Mouse (Mus musculus): ENCODE measurements at regions not wholly inside any gene's neighbourhood (a gene's known extent, or its start where the extent isn't known, plus 50 kb on each side); places are given as distances from the start of the nearest gene placed in this dataset.

DNA sequence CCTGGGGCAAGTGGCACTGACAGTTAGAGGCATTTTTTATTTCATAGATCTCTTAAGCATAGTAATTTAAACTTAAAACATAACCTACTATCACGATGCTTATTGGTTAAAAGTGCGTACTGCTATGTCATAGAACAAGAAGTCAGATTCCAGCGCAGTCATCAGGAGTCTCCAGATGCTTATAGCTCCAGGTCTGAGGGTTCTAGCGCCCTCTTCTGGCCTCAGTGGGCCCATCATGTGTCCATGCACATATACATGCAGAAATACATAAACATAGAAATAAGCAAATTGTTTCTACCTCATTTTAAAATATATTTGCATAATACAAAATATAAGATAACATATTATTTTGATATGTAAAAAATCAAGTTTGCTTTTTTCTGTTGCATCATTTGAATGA is 1002.8 kb upstream of the Adgrl2 start:
- no peak for DNase-seq (ENCODE audit: low spot score in 2 of 2)

DNA sequence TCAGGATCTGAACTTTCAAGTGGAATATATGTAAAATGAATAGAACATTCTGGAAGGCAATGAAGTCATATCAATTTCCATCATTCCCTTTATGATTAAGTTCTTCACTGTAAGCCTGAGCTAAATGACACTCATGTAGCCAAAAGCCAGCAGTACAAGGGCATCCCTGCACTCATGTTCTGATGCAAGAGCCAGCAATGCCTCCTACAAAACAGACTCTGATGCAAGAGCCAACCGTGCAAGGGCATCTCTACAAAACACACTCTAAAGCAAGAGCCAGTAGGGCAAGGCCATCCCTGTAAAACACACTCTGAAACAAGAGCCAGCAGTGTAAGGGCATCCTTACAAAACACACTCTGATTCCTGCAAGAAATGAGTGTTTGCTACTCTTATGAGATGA is 997.4 kb upstream of the Adgrl2 start:
- no peak for DNase-seq (ENCODE audit: low spot score in 2 of 2)

DNA sequence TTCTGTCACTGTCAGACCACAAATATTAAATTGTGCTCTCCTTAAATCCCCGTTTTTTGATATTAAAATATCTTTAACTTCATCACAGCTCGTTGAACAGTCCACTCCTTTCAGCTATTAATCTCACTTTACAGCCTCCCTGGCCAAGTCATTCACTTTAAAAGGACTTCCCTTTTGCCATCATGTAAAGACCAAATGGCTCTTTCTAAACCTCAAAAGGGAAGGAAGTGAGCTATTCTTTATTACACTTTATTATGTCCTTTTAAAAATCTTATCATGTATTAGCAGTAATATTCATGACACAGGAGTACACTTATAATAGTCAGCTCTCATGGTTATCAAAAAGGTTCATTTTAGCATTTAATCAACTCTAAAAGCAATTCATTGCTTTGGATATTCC is 966.6 kb upstream of the Adgrl2 start:
- DNase-seq (ENCODE audit: low spot score in 2 of 2), result no peak

DNA sequence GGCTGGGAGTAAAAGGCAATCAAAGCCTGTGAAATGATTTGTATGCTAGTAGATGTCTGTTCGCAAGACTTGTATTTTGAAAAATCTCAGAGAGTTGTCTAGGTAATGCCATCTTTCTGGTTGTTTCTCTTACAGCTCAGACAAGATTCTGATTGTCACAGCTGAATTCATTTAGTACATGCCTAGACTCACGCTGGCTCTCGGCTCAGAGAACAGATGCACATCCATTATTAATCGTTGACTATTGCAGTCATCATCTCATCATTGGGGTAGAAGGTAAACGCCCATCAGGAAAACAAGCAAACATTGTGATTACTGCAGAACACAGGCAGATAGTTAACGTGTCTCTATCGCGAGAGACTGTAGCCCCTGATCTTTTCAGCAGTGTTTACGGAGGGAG is 945.8 kb upstream of the Adgrl2 start:
- DNase-seq (ENCODE audit: low spot score in 2 of 2), result no peak

DNA sequence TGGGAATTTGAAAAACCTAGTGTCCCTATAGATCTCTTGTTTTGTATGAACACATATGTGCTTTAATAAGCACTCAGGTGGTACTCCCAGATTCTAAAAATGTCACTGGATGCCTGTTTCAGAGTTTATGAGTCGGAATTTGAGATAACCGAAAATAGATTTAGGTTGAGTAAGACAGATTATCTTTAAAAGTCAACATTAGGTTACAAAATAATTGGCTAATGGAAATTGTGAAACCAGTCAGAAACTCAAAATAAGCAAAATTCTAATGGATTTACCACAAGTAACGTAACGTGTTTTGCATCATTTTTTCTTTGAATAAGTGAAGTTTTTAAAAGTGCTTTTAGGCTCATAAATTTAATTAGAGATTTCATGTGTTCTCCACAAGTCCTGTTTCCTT is 944.5 kb upstream of the Adgrl2 start:
- no peak for DNase-seq (ENCODE audit: low spot score in 2 of 2)

DNA sequence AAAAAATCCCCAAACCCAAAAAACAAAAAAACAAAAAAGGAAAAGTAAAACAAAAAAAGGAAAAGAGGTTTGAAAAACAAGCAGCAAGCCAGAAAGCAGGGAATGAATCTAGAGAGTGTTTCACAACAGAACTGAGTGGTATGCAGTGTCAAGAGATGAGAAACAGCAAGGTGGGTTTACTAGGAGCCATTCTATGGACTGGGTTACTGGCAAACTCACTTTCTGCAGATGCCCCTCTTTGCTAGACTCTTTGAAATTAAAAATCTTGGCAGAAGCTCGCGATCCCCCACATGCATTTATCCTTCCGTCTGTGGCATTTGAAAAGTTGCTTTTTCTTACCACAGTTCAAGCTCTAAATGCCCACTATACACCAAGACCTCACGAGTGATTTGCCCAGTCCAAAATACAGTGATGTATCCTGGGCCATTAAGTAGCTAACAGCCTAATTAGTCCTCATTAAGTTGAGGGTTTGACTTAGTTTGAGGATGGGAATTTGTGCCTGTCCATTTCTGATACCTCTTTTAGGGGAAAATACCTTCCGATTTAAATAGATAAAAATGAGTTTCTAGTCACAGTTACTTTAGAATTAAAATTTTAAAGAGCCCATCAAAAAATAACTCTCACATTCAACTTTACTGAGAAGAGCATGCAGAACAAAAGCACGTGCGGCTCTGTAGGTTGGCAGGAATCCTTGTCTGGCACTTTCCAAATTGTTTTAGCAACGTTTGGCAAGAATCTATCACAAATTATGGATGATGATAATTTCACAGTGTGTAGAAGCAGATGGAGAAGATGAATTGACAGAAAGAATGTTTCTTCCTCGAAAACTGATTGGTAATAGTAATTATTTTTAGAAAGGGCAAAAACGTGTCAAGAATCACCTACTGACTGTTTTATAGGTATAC is 938.4 kb upstream of the Adgrl2 start:
- no peak for DNase-seq (ENCODE audit: low spot score in 2 of 2)

DNA sequence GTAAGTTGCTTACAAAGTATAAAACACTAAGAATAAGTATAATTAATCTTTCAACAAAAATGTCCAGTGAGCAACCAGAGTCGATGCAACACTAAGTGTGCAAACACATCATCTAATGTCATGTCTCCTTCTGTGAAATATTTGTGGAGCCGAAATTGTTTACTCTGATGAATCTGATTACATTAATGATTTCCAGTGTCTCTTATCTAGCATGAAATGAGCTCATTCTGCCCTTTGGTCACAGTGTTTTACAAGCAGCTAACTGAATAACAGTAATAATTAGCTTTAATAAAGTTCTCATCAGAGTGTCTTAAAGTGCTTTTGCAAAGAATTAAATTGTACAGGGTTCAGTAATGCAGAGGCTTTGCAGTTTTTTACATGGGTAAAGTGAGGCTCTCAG is 929.9 kb upstream of the Adgrl2 start:
- DNase-seq (ENCODE audit: low spot score in 2 of 2), result no peak

DNA sequence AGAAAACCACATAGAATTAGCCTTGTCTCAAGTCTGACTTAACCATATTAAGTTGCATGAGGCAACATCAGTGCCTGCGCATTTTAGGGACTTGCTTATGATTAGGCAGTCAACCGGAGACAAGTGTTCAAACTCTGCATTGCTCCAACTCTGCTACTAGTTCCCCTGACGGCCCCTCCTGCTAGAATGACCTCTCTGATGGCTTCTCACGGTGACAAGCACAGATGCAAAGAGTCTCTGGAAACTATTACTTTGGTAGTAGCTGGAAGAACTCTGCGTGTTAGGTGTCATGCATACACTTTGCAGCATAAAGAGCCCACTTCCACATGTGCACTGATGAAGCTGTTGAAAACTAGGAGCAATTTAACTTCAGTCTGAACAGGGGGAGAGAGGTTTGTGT is 927.8 kb upstream of the Adgrl2 start:
- DNase-seq (ENCODE audit: low spot score in 2 of 2), result no peak

DNA sequence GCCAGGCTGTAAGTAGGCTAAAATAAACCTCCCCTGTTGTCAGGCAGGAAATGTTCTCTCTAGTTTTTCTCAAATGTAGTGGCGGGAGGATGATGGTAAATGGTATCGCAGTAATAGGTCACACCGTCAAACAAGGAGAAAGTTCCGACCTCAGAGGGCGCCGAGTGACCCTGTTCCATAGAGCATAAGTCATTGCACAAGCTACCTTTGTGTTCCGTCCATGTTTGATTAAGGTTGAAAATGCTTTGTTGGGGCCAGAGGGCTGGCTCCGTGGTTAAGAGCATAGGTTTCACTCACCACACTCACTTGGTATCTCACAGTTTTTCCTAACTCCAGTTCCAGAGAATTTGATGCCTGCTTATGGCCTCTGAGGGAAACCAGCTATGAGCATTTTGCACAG is 920.4 kb upstream of the Adgrl2 start:
- no peak for DNase-seq (ENCODE audit: low spot score in 2 of 2)

DNA sequence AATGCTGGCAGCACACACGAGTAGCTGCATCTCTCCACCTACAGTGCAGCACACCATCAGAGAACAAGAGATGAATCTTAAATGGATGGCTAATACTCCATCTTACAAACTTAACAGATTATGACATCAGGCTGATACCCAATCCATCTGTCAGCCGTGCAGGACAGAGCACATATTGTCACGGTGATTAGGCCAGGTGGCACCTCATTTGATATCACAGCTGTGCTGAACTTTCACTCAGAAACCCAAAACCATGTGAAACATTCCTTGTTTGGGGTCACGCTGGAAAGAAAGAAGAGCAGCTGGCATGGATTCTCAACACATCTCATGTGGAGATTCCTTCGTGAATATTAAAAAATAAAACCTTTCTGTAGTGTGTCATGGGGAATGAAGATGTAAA is 911.4 kb upstream of the Adgrl2 start:
- no peak for DNase-seq (ENCODE audit: low spot score in 2 of 2)

DNA sequence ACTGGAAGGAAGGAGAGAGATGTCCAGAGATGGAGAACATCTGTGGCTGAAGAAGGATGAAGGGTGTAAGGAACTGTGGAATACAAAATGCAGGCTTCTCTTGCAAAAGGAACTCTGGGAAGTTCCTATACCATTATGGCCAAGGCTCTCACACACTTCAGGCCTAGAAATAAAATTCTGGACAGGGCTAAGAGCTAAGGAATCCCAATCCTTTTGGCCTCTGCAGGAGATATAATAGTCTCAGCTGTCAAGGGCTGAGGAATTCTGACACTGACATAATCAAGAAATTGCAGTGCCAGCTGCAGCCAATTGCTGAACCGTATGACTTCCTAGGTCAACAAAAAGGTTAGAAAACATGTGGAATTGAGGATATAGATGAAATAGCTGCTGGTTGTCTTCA is 886.2 kb upstream of the Adgrl2 start:
- DNase-seq (ENCODE audit: low spot score in 2 of 2), result no peak

DNA sequence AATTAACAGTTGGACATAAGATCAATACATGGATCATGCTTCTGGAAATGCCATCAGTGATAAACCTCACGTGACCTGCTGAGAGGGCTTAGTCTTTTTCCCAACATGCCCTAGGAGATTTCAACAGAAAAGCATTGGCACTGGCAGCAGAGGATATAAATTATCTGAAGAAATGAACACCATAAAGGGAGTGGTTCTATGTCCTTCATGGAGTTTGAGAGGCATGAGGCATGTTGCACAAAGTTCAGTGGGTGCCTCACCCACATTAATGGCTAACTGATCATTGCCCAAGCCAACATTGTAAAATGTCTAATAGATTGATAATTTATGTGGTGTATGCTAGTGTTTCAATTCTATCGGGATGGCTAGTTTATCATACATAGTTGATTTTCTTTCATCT is 875.6 kb upstream of the Adgrl2 start:
- DNase-seq (ENCODE audit: low spot score in 2 of 2), result no peak

DNA sequence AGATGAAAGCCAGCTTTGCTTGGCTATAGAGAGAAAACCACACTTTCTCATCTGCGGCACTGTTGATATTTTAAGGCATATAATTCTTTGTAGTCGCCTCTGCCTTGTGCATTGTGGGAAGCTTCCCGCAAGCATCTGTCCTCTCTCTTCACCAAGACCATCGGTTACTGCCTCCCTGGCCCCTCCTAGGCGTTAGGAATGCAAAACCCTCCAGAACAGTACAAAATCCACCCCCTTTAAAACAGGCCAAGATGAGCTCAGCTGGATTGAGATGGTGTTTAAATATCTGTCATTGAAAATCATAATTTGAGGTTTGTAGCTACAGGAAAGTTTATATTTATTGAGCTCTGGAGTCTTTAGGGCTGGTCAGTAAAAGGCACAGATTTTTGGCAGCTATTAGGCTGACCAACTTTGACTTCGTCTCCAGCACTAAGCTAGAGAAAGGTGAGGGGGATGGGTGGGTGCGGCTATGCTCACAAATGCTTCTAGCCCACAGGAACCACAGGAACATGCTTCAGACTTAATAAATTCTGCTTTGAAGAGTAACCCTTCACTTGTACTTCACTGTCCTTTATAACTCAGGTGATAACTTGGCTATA is 856.7 kb upstream of the Adgrl2 start:
- no peak for DNase-seq (ENCODE audit: low spot score in 2 of 2)

DNA sequence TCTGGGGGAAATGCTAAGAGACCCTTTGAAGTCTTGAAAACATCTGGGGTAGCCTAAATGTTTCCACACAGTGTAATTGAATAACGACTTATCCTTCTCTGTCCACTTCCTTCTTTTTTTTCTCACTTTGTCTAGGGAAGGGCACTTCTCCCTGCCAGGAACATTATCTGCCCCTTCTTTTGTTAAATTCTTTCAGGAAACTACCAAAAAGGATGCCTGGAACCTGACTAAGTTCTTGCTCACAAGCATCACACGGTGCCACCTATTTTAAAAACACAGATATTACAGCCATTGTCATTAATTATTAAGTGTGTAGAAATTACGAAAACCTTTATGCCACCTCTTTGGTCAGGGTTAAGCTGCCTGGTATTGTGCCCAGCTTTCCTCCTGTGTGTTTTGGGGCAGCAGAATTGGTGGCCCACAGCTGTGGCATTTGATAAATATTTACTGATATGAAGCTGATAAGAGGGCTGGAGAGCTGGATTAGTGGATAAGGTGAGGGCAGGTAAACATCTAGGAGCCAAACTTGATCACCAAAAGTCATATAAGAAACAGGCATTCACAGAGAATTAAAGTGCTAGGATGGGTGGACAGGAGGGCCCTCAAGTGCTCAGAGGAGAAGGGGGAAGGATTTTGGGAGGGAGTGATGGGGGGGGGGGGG is 855.6 kb upstream of the Adgrl2 start:
- DNase-seq (ENCODE audit: low spot score in 2 of 2), result no peak

DNA sequence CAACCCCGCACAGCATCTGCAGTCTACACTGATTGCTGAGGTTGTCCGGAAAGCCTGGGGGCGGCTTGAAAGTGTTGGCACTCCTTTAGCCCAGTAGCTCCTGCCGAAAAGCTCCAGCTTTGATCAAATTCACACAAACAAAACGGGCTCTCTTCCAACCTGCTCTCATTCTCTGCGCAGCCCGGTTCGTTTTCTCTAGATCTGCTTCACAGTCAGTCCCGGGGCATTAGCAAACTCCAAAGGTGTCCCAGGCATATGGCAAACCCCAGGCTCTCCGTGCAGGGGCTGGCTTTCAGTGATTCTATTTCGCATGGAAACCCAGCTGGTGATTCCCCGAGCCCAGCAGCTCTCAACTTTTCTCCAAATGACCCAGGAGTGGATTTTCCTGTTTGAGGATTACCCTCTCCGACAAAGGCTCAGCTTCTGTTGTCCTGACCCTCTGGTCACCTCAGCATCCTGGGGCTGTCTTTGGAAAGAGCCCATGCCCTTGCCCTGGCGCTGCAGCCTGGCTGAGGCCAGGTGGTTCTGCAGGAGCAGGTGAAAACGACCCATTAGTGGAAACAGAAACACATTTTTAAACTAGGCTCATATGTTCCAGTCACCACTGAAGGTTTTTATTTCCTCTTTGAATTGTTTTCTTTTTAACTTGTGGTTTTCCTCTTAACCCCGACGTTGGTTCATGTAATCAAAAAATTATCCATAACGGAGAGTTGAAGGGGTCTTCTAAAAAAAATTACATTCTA is 854.9 kb upstream of the Adgrl2 start:
- no peak for DNase-seq (ENCODE audit: low spot score in 2 of 2)

DNA sequence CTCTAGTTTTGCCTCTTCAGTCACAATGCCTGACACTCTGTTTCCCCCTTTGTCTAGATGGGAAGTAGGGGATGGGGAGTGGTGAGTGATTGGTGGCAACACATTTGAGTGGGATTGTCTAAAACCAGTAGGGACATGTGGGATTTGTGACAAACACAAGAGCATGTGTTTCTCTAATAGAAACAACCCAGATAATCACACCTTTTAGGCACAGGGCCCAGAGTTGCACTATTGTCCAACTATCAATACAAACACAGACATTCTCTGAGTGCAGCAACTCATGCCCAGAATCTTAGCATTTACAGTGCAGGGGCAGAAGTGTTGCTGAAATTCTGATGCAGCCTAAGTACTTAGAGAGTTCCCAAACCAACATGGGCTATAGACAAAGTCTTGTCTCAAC is 847.6 kb upstream of the Adgrl2 start:
- DNase-seq (ENCODE audit: low spot score in 2 of 2), result no peak

DNA sequence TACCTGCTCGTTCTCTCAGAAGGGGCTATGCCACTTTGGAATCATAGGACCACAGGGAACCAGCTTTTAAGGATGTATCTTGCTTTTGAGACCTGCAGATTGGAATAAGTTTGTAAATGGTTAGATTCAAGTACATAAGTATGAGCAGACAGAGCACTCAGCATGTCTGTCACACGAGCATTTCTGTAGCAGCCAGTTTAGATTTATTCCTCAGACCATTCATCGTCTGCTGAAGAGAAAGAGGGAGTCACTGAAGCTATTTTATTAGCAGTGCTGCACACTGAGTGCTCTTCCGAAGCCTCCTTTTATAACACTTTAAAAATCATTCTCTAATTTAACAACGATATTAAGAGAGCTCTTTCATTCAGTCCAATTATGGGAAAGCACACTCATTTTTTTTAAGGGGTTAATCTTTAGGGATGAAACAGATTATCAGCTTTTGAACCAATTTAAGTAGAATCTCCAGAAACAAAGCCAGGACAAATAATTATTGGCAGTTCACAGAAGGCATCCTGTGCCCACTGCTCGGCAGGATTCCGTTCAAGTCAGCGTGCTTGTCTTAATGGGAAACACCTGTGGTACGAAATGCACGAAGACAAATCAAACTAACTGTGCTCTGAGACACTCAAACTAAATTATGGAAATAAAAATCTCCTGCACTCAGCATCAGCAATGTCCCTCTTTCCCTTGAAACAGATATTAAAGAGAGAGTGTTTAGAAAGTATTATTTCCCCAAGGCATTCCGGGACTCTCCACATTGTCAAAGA is 846.3 kb upstream of the Adgrl2 start:
- no peak for DNase-seq (ENCODE audit: low spot score in 2 of 2)

DNA sequence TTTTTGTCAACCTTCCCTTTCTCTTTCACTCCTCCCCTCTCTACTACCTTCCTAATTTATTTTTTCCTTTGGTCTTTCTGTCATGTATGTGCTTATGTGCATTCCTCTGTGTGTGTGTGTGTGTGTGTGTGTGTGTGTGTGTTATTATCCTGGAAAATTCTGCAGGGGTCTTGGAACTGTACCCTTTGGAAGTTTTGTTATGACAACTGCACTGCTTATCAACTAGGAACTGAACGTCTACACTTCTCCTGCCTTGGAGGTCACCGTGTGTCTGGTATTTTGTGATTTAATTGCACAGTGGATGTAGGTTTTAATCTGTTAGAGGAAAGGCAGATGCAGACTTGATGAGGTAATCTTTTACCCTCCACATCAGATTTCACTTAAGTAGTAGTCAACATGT is 836.8 kb upstream of the Adgrl2 start:
- DNase-seq (ENCODE audit: low spot score in 2 of 2), result no peak

DNA sequence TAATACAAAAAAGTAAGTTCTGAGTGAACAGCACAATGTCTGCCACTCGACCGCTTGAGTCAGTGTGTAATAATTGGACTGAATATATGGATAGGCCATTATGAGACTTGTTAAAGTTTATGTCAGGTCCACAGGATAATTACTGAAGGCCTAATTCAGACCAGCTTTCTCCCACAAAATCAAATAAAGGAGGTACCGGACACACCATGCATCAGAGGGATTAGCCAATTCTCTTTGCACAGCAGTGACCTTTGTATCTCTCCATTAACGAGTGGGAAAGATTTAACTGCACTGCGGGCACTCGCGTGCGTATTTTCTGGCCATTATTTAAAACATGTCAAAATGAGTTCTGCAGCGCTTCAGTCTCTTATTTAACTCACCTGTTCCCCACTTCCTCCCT is 836.4 kb upstream of the Adgrl2 start:
- no peak for DNase-seq (ENCODE audit: low spot score in 2 of 2)

DNA sequence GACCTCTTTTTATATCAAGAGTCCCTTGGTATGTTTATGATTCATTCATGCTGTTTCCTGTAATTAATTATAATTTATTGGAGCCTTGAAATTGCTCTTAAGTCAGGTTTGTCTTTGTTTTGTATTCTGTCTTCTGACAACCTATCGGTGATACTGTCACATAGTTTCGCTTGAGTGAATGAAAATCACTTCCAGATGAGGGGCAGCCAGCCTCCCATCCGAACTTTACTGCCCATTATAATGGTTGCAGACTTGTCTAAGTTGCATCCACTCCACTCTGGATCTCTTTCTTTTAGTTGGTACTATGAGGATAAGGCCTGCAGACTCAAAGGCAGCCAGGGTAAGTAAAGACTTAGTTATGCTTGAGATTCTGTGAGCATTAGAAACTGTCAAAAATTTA is 830.3 kb upstream of the Adgrl2 start:
- DNase-seq (ENCODE audit: low spot score in 2 of 2), result no peak

DNA sequence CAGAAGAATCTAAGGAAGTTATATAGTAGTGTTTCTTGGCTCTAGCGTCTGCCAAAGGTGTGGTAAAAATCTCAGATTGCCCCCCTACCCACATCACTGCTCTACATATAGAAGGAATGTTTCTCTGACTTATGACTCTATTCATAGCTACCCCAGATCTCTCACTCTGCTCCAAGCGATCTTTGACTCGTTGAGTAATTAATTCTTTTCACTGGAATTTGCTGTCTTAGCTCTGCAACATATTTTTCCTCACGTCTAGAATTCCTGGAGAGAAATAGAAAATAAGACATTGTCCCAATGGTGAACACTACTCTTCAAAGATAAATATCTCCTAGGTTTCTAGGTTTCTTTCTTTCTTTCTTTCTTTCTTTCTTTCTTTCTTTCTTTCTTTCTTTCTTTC is 829.5 kb upstream of the Adgrl2 start:
- DNase-seq (ENCODE audit: low spot score in 2 of 2), result no peak

DNA sequence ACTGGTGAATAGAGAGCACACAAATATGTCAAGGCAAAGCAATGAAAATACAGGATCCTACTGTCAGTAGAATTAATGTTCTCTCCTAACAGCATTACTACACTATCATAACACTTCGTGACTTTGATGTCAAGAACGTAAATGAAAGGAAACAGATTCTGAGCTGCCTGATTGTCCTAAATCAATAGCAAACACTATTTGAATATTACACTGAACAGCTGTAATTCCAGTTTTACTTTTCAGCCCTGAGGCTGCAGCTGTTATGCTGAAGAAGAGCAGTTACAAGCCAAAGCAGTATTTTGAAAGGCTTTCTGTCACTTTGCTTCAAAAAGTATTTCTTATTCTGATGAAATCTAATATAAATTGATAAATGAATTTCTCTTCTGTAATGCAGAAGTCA is 828.7 kb upstream of the Adgrl2 start:
- DNase-seq (ENCODE audit: low spot score in 2 of 2), result no peak
